Mouse (Mus musculus) CH12.LX (cell line): ENCODE measurements around the gene Npb. TPM values are rescaled to one million over a fixed set of nuclear protein-coding genes. Genes with fewer than 3 reads are reported as not detected.

Source experiments
- DNase-seq: peaks from one replicate; pipeline ENCODE4 v3.0.0-alpha.2; 2013; ENCODE audit errors: extremely low read depth
- H3K27ac ChIP-seq: 2 replicates; pipeline ENCODE4 v1.5.1; 2012; ENCODE audit warnings: low read depth, mild to moderate bottlenecking, control low read depth, moderate library complexity; ENCODE audit not compliant: insufficient read depth
- H3K27me3 ChIP-seq: replicated peaks from 2 replicates; pipeline ENCODE3; 2012; ENCODE audit warnings: inconsistent platforms
- H3K36me3 ChIP-seq, 2 experiments: replicated peaks in 1 of 2; 2 replicates each; pipeline versions ENCODE3 to v1.6.1; 2012; ENCODE audit warnings: inconsistent platforms in 1 of 2, low read length in 1 of 2, mild to moderate bottlenecking in 1 of 2, mixed read lengths in 1 of 2, moderate library complexity in 1 of 2; ENCODE audit not compliant: control insufficient read depth in 1 of 2, insufficient read depth in 1 of 2
- H3K4me1 ChIP-seq, 2 experiments: 2 replicates each; pipeline ENCODE4 v1.6.1; 2012; ENCODE audit warnings: inconsistent platforms in 1 of 2, moderate library complexity in 1 of 2; ENCODE audit not compliant: insufficient read depth in 2 of 2, control insufficient read depth in 1 of 2
- H3K4me2 ChIP-seq: 2 replicates; pipeline ENCODE4 v1.6.1; 2012; ENCODE audit warnings: low read depth, mild to moderate bottlenecking, control low read depth; ENCODE audit not compliant: poor library complexity, insufficient read depth, severe bottlenecking
- H3K4me3 ChIP-seq, 3 experiments: fragments of 150-350 bp in 1 of 3; sonication (generic) in 1 of 3; replicated peaks in 1 of 3; 2 replicates each; pipeline versions ENCODE3 to v1.5.1; 2011 to 2012; ENCODE audit warnings: low read depth in 2 of 3, low read length in 2 of 3, mild to moderate bottlenecking in 2 of 3, moderate library complexity in 2 of 3, control low read depth in 1 of 3, improper control_type of control experiment in 1 of 3, inconsistent platforms in 1 of 3, mixed read lengths in 1 of 3; ENCODE audit not compliant: poor library complexity in 1 of 3
- H3K79me2 ChIP-seq: replicated peaks from 2 replicates; pipeline ENCODE4 v1.6.1; 2012; ENCODE audit warnings: mild to moderate bottlenecking, moderate library complexity; ENCODE audit not compliant: control insufficient read depth, poor library complexity, insufficient read depth, severe bottlenecking; ENCODE audit errors: extremely low read depth
- H3K9ac ChIP-seq: 2 replicates; pipeline ENCODE4 v1.6.1; 2012; ENCODE audit warnings: low read depth, mild to moderate bottlenecking, control low read depth, moderate library complexity; ENCODE audit not compliant: insufficient read depth
- H3K9me3 ChIP-seq: replicated peaks from 2 replicates; pipeline ENCODE3; 2012; ENCODE audit warnings: low read length, inconsistent platforms, mixed read lengths
- BHLHE40 ChIP-seq: IDR thresholded peaks from 2 replicates; pipeline ENCODE4 v1.6.1; 2011; ENCODE audit warnings: mild to moderate bottlenecking, low read depth, low read length, improper control_type of control experiment
- CHD1 ChIP-seq: IDR thresholded peaks from 2 replicates; pipeline ENCODE4 v1.6.1; 2012; ENCODE audit warnings: low read depth, low read length, improper control_type of control experiment, inconsistent platforms
- CHD2 ChIP-seq: IDR thresholded peaks from 2 replicates; pipeline ENCODE4 v1.6.1; 2011; ENCODE audit warnings: low read length, improper control_type of control experiment
- CTCF ChIP-seq, 2 experiments: IDR thresholded peaks in 1 of 2; conservative IDR thresholded peaks in 1 of 2; 2 replicates each; pipeline ENCODE4 v1.5.1; 2011 to 2012; ENCODE audit warnings: low read depth in 2 of 2, low read length in 2 of 2, improper control_type of control experiment in 1 of 2, inconsistent platforms in 1 of 2, mild to moderate bottlenecking in 1 of 2, moderate library complexity in 1 of 2
- E2F4 ChIP-seq: IDR thresholded peaks from 2 replicates; pipeline ENCODE4 v1.6.1; 2011; ENCODE audit warnings: low read depth, low read length, improper control_type of control experiment; ENCODE audit not compliant: insufficient replicate concordance
- ELF1 ChIP-seq: IDR thresholded peaks from 2 replicates; pipeline ENCODE4 v1.6.1; 2014; ENCODE audit warnings: low read depth, mild to moderate bottlenecking, inconsistent platforms, low read length, improper control_type of control experiment
- EP300 ChIP-seq: IDR thresholded peaks from 2 replicates; pipeline ENCODE4 v1.6.1; 2011; ENCODE audit warnings: low read length, improper control_type of control experiment
- ETS1 ChIP-seq: conservative IDR thresholded peaks from 2 replicates; pipeline ENCODE4 v1.6.1; 2012; ENCODE audit warnings: low read depth, mild to moderate bottlenecking, inconsistent platforms, low read length, improper control_type of control experiment, moderate library complexity
- GABPA ChIP-seq: IDR thresholded peaks from 2 replicates; pipeline ENCODE4 v1.6.1; 2012; ENCODE audit warnings: low read depth, low read length, improper control_type of control experiment, inconsistent platforms; ENCODE audit not compliant: insufficient replicate concordance
- HCFC1 ChIP-seq: IDR thresholded peaks from 2 replicates; pipeline ENCODE4 v1.6.1; 2012; ENCODE audit warnings: low read depth, mild to moderate bottlenecking, inconsistent platforms, low read length, improper control_type of control experiment
- IRF4 ChIP-seq: IDR thresholded peaks from 2 replicates; pipeline ENCODE4 v1.6.1; 2014; ENCODE audit warnings: low read depth, mild to moderate bottlenecking, inconsistent platforms, low read length, improper control_type of control experiment
- JUND ChIP-seq: conservative IDR thresholded peaks from 2 replicates; pipeline ENCODE4 v1.6.1; 2011; ENCODE audit warnings: low read depth, low read length, improper control_type of control experiment
- KAT2A ChIP-seq: IDR thresholded peaks from 2 replicates; pipeline ENCODE4 v1.6.1; 2012; ENCODE audit warnings: low read length, improper control_type of control experiment, inconsistent platforms; ENCODE audit not compliant: insufficient replicate concordance
- MAFK ChIP-seq: IDR thresholded peaks from 2 replicates; pipeline ENCODE4 v1.6.1; 2011; ENCODE audit warnings: low read length, improper control_type of control experiment; ENCODE audit not compliant: insufficient replicate concordance
- MAX ChIP-seq: IDR thresholded peaks from 2 replicates; pipeline ENCODE4 v1.6.1; 2011; ENCODE audit warnings: low read length, improper control_type of control experiment
- MAZ ChIP-seq: IDR thresholded peaks from 2 replicates; pipeline ENCODE4 v1.6.1; 2012; ENCODE audit warnings: low read depth, mild to moderate bottlenecking, inconsistent platforms, low read length, improper control_type of control experiment, moderate library complexity
- MXI1 ChIP-seq: IDR thresholded peaks from 2 replicates; pipeline ENCODE4 v1.6.1; 2011; ENCODE audit warnings: mild to moderate bottlenecking, low read depth, low read length, improper control_type of control experiment
- MYC ChIP-seq: IDR thresholded peaks from 2 replicates; pipeline ENCODE4 v1.6.1; 2011; ENCODE audit warnings: low read depth, mild to moderate bottlenecking, improper control_type of control experiment, low read length
- NELFE ChIP-seq: IDR thresholded peaks from 2 replicates; pipeline ENCODE4 v1.6.1; 2011; ENCODE audit warnings: low read depth, low read length, improper control_type of control experiment
- NRF1 ChIP-seq: IDR thresholded peaks from 2 replicates; pipeline ENCODE4 v1.6.1; 2014; ENCODE audit warnings: low read depth, mild to moderate bottlenecking, inconsistent platforms, low read length, improper control_type of control experiment, moderate library complexity
- POLR2AphosphoS2 ChIP-seq: IDR thresholded peaks from 2 replicates; pipeline ENCODE4 v1.6.1; 2011; ENCODE audit warnings: low read depth, low read length, improper control_type of control experiment
- RCOR1 ChIP-seq: conservative IDR thresholded peaks from 2 replicates; pipeline ENCODE4 v1.6.1; 2012; ENCODE audit warnings: low read depth, mild to moderate bottlenecking, inconsistent platforms, low read length, improper control_type of control experiment
- SIN3A ChIP-seq: IDR thresholded peaks from 2 replicates; pipeline ENCODE4 v1.6.1; 2012; ENCODE audit warnings: low read length, improper control_type of control experiment, inconsistent platforms
- SMC3 ChIP-seq: IDR thresholded peaks from 2 replicates; pipeline ENCODE4 v1.6.1; 2011; ENCODE audit warnings: low read depth, low read length, improper control_type of control experiment
- TBP ChIP-seq: conservative IDR thresholded peaks from 2 replicates; pipeline ENCODE4 v1.6.1; 2011; ENCODE audit warnings: low read depth, low read length, improper control_type of control experiment
- TCF12 ChIP-seq: IDR thresholded peaks from 2 replicates; pipeline ENCODE4 v1.6.1; 2014; ENCODE audit warnings: low read depth, mild to moderate bottlenecking, inconsistent platforms, low read length, improper control_type of control experiment
- UBTF ChIP-seq: IDR thresholded peaks from 2 replicates; pipeline ENCODE4 v1.6.1; 2012; ENCODE audit warnings: low read depth, mild to moderate bottlenecking, inconsistent platforms, low read length, improper control_type of control experiment, moderate library complexity
- USF1 ChIP-seq: IDR thresholded peaks from 2 replicates; pipeline ENCODE4 v1.6.1; 2014; ENCODE audit warnings: low read depth, mild to moderate bottlenecking, inconsistent platforms, low read length, improper control_type of control experiment
- ZC3H11A ChIP-seq: IDR thresholded peaks from 2 replicates; pipeline ENCODE4 v1.6.1; 2012; ENCODE audit warnings: low read depth, mild to moderate bottlenecking, inconsistent platforms, low read length, improper control_type of control experiment
- ZMIZ1 ChIP-seq: IDR thresholded peaks from 2 replicates; pipeline ENCODE4 v1.6.1; 2012; ENCODE audit warnings: low read depth, mild to moderate bottlenecking, inconsistent platforms, low read length, improper control_type of control experiment
- ZNF384 ChIP-seq: IDR thresholded peaks from 2 replicates; pipeline ENCODE4 v1.6.1; 2012; ENCODE audit warnings: low read depth, low read length, improper control_type of control experiment, inconsistent platforms
- dilution Hi-C: fragments of 300-500 bp; cut with MboI; formaldehyde crosslinking; loops from 2 replicates; pipeline ENCODE4 v1.14.3; 2020; ENCODE audit warnings: low sequenced_read_pairs; ENCODE audit not compliant: extremely low pct_unique_long_range_greater_than_20kb, extremely low pct_ligation_motif_present
- in situ Hi-C: fragments of 300-500 bp; cut with MboI; formaldehyde crosslinking; loops from 3 replicates; pipeline ENCODE4 v1.14.3; 2019; ENCODE audit warnings: low sequenced_read_pairs, low pct_ligation_motif_present, low pct_unique_long_range_greater_than_20kb, mixed read lengths
- polyA plus RNA-seq: library from polyadenylated mRNA; unstranded; fragments of >175 nt; gene quantifications from 2 replicates; pipeline ENCODE4 v1.2.1, GENCODE M21; 2012; ENCODE audit warnings: low read depth; ENCODE audit not compliant: insufficient read length
- total RNA-seq, 2 experiments: library from RNA; depleted of rRNA; stranded (reverse); fragments of 300-350 nt in 1 of 2; fragments of >200 nt in 1 of 2; gene quantifications; 2 replicates each; pipeline ENCODE4 v1.2.3; 2012 to 2014

The Npb gene
- total and polyA plus RNA-seq, 3 experiments: 0.55 to 1.3 TPM; not detected in 1

DNA sequence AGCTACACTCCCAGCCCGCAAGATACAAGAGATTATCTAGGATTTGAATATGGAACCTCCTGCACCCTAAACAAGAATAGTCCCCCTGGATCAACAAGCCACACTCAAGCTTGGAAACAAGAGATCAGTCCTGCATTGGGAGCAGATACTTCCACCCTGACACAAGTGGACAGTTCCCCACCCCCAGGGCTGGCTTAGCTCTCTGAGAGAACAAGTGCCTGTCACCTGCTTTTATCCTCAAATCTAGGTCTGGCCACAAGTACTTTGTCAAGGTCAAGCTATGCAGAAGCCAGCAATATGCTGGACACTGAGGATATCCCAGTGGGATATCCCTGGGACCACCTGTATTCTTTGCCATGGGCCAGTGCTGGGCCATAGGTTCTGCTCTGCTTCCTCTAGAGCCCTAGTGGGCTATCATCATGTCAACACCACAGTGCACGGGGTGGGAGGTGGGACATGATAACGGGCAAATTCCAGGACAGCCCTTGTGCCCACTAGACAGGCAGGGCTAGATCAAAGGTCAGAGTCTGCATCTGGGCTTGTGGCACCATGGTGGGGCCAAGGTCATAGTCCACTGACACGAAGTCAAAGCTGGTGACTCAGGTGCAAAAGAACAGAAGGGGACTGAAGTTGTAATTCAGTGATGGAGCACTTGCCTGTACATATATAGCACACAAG lies 8.5 kb downstream of the Npb start:
- 0 out of 2 replicates have a peak overlapping the region, but pooled peaks have one; percentile 59 for H3K27ac ChIP-seq

GRCm38 (mm10) chr11:120617519-120618112 lies 9.3 kb downstream of the Npb start, which contains the start of gene Pcyt2:
Gene Pcyt2, minus strand, starts transcription at chr11:120617936.
- in situ Hi-C loops (no loop called here), dilution Hi-C loops (no loop called here)
- Histone ChIP-seq H3K9me3 (no peaks in the 10 kb centered on the region), H3K4me3 (peak within 1 kb of the TSS; percentile 75 to 87 (median 79)), H3K79me2 (peaks cover 22% of the 10 kb centered on the region), H3K27ac (peak within 1 kb of the TSS; percentile 59), H3K27me3 (no peaks in the 10 kb centered on the region), H3K9ac (peak within 1 kb of the TSS; percentile 73), H3K4me1 (peaks cover 8 to 36% of the 10 kb centered on the region in 2 experiments), H3K4me2 (peak within 1 kb of the TSS; percentile 63), H3K36me3 (peaks cover 62 to 80% of the 10 kb centered on the region in 2 experiments)
- peak; percentile 96 for DNase-seq
- no peak for TF ChIP-seq EP300
- peak; percentile 94 for TF ChIP-seq ZMIZ1
- TF ChIP-seq CTCF (conservative IDR thresholded peaks at IDR 0.05 in 1 of 2, IDR thresholded peaks at IDR 0.05 in 1 of 2; ENCODE audit: low read depth in 2 of 2, low read length in 2 of 2): no peak
- TF ChIP-seq JUND: no peak
- TF ChIP-seq ZNF384: no peak
- TF ChIP-seq HCFC1: peak; percentile 66
- peak; percentile 78 for TF ChIP-seq MAZ
- peak; percentile 99 for TF ChIP-seq POLR2AphosphoS2
- no peak for TF ChIP-seq KAT2A
- peak; percentile 92 for TF ChIP-seq BHLHE40
- TF ChIP-seq SIN3A: peak; percentile 92
- peak; percentile 86 for TF ChIP-seq MAX
- no peak for TF ChIP-seq ETS1
- no peak; the same call in 1 of the 2 replicates for TF ChIP-seq USF1
- TF ChIP-seq MAFK: no peak
- TF ChIP-seq MYC: 0 out of 2 replicates have a peak, but pooled peaks have one; percentile 52
- peak; percentile 95 for TF ChIP-seq NELFE
- TF ChIP-seq RCOR1: no peak; the same call in 1 of the 2 replicates
- no peak for TF ChIP-seq GABPA
- no peak for TF ChIP-seq CHD1
- peak; percentile 79 for TF ChIP-seq CHD2
- peak; percentile 87 for TF ChIP-seq MXI1
- TF ChIP-seq TBP: peak; percentile 52; the same call in 1 of the 2 replicates
- no peak for TF ChIP-seq ZC3H11A
- peak; percentile 73 for TF ChIP-seq TCF12

More for the DNA sequence above, 8.5 kb downstream of the Npb start:
- DNase-seq: no peak
- peaks cover 22% of the 10 kb centered on the region for H3K79me2 ChIP-seq
- in situ Hi-C loops: no loop called here
- no peaks in the 10 kb centered on the region for H3K9me3 ChIP-seq
- H3K4me3 ChIP-seq: peak overlapping the region; percentile 75 to 87 (median 79)
- H3K4me1 ChIP-seq: peaks cover 8 to 36% of the 10 kb centered on the region in 2 experiments
- H3K36me3 ChIP-seq: peaks cover 64 to 80% of the 10 kb centered on the region in 2 experiments
- TF ChIP-seq NELFE (no peak), CHD1 (no peak), TCF12 (no peak), BHLHE40 (no peak), CTCF (conservative IDR thresholded peaks at IDR 0.05 in 1 of 2, IDR thresholded peaks at IDR 0.05 in 1 of 2; ENCODE audit: low read depth in 2 of 2, low read length in 2 of 2) (no peak), ZC3H11A (no peak), UBTF (no peak), E2F4 (no peak), SIN3A (no peak), USF1 (no peak), GABPA (no peak), ELF1 (no peak), NRF1 (no peak), SMC3 (no peak), IRF4 (no peak)
- H3K27me3 ChIP-seq: no peaks in the 10 kb centered on the region
- peak overlapping the region; percentile 63 for H3K4me2 ChIP-seq
- peak overlapping the region; percentile 73 for H3K9ac ChIP-seq
- dilution Hi-C loops: no loop called here
